Mouse (Mus musculus) liver, postnatal 0 days (tissue): Measurements from ENCODE around the gene Prkra.

ENCODE experiments used
- CTCF ChIP-seq: sonication (generic); IDR thresholded peaks from 2 replicates; pipeline ENCODE4 v1.5.1; 2016; ENCODE audit warnings: antibody characterized with exemption, low read depth
- EP300 ChIP-seq: IDR thresholded peaks from 2 replicates; pipeline ENCODE4 v1.6.1; 2016; ENCODE audit warnings: antibody characterized with exemption, low read depth, mild to moderate bottlenecking

DNA sequence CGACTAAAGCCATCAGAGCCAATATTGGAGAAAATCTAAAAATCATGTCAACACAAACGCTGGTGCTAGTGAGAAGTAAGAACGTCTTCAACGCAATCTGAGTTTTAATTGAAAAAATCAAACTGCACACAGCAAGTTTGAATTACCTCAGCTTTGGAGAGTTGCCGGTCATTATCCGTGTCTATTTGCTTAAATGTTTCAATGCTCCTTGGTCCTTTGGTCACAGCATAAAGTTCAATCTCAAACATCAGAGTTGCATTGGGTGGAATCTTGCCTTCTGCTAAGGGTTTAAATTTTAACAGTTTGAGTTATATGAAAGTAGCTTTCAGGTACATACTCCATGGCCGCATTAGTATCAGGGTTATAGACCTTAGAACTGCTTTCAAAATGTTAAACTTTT lies 17.7 kb upstream of the Prkra start:
- TF ChIP-seq EP300 (no peak), CTCF (no peak)
